Mouse (Mus musculus): ENCODE measurements around the gene Selenop. TPM values are rescaled to one million over a fixed set of nuclear protein-coding genes. Genes with fewer than 3 reads are reported as not detected.

Gene Selenop
- polyA plus RNA-seq (2014; fragmentation: Illumina TruSeq; extraction: RNeasy Lipid Tissue Mini Kit (QIAGEN cat#74804); ENCODE audit: low replicate concordance), result 17,529 TPM

DNA sequence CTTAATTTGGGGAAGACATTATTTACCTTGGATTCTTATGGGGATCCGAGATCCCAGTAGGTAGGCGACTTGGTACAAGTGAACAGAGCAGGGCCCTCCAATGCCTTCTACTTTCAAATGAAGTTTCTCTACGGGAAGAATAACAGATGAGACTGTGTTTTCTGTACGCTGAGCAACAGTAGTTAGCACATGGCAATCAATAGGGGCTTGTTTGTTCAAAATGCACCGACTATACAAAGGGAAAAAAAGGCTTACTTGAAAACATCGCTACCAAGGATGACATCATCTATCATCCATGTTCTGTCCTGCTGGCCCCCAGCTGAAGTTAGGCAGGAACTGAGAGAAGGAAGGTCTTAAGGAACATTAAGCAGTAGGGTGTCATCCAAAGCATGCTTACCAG lies at the start of gene Selenop:
Gene Selenop (plus strand): TSS at position 301 of the 400 bp plus-strand sequence.

DNA sequence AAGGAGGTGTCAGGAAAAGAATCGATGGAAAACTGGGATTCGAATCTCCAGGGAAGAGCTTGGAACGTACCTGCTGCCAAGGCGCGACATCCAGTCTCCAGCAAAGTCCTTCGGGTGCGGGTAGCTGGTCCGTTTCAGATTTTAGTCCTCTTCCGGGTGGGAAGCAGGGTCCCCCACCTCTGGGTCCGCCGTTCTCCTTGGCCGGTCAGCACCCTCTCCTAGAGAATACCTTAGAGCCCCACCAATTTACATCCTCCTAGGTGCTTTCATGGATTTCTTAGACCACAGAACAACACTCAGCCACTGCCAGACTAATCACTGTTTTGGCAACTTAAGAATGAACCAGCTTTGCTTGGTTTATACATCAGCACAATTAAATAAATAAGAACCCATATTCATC lies 35.1 kb downstream of the Selenop start, which contains the start of gene Ccdc152:
Gene Ccdc152 (minus strand): TSS at position 101 of the 400 bp plus-strand sequence.

Other genes starting within 250 kb of the Selenop start
- gene Ccdc152, start 35.0 kb downstream of the Selenop start, polyA plus RNA-seq (2014; fragmentation: Illumina TruSeq; extraction: RNeasy Lipid Tissue Mini Kit (QIAGEN cat#74804); ENCODE audit: low replicate concordance), result not detected

Data from small intestine, adult 10 weeks (tissue).